Mouse (Mus musculus) liver, embryonic 16.5 days (tissue): ENCODE measurements at regions not wholly inside any gene's neighbourhood (a gene's known extent, or its start where the extent isn't known, plus 50 kb on each side); places are given as distances from the start of the nearest gene placed in this dataset.

Experiments
- ATAC-seq: fragments of 200-750 bp; cut with Nextera tagmentation; 2 replicates; pipeline ENCODE4 v1.8.0; 2017; ENCODE audit warnings: low read depth, mild to moderate bottlenecking, moderate number of reproducible peaks, moderate library complexity
- H3K27ac ChIP-seq: fragments of 300-500 bp; sonication (generic); 2 replicates; pipeline ENCODE4 v1.5.1; 2014; ENCODE audit warnings: mild to moderate bottlenecking, low read length
- H3K27me3 ChIP-seq: fragments of 300-500 bp; sonication (generic); 2 replicates; pipeline ENCODE4 v1.6.1; 2014; ENCODE audit warnings: low read depth, low read length, mixed read lengths; ENCODE audit not compliant: control insufficient read depth, insufficient read depth
- H3K36me3 ChIP-seq: fragments of 300-500 bp; sonication (generic); 2 replicates; pipeline ENCODE4 v1.6.1; 2014; ENCODE audit warnings: mild to moderate bottlenecking; ENCODE audit not compliant: control insufficient read depth, insufficient read depth
- H3K4me1 ChIP-seq: fragments of 300-500 bp; sonication (generic); 2 replicates; pipeline ENCODE4 v1.6.1; 2014; ENCODE audit warnings: low read depth, low read length, mixed read lengths; ENCODE audit not compliant: control insufficient read depth
- H3K4me2 ChIP-seq: fragments of 300-500 bp; sonication (generic); 2 replicates; pipeline ENCODE4 v1.6.1; 2014; ENCODE audit warnings: low read depth, low read length, mixed read lengths
- H3K4me3 ChIP-seq: fragments of 300-500 bp; sonication (generic); 2 replicates; pipeline ENCODE4 v1.5.1; 2014; ENCODE audit warnings: low read depth, mild to moderate bottlenecking, low read length
- H3K9ac ChIP-seq: fragments of 300-500 bp; sonication (generic); 2 replicates; pipeline ENCODE4 v1.6.1; 2014; ENCODE audit warnings: low read depth, low read length
- H3K9me3 ChIP-seq: fragments of 300-500 bp; sonication (generic); replicated peaks from 2 replicates; pipeline ENCODE4 v1.6.1; 2016; ENCODE audit warnings: low read length; ENCODE audit not compliant: control insufficient read depth
- WGBS: fragments of 180-500 bp; shearing (Covaris S2); extraction: QIAGEN DNeasy Blood & Tissue Kit; methylation state at CpG from one replicate; pipeline ENCODE4 v1.1.7; 2014; ENCODE audit not compliant: insufficient replicate concordance; 5-methylcytosine and 5-hydroxymethylcytosine counted together

GRCm38 (mm10) chr8:34392981-34393828 lies 281.7 kb upstream of the Gm10131 start:
- ATAC-seq, result no peak
- 73% methylated on average over 15 of the region's 15 CpGs for WGBS
- H3K4me2 ChIP-seq, result no peak overlapping the region

GRCm38 (mm10) chr8:34392208-34392980 lies 280.9 kb upstream of the Gm10131 start:
- no peak overlapping the region for H3K4me3 ChIP-seq
- no peak overlapping the region for H3K9ac ChIP-seq
- no peak for ATAC-seq
- no peaks in the 10 kb centered on the region for H3K4me1 ChIP-seq
- WGBS, result 56% methylated on average over 14 of the region's 14 CpGs
- no peaks in the 10 kb centered on the region for H3K9me3 ChIP-seq
- H3K4me2 ChIP-seq, result no peak overlapping the region
- no peaks in the 10 kb centered on the region for H3K36me3 ChIP-seq
- no peak overlapping the region for H3K27ac ChIP-seq
- no peaks in the 10 kb centered on the region for H3K27me3 ChIP-seq

More at GRCm38 (mm10) chr8:34392981-34393828, 281.7 kb upstream of the Gm10131 start:
- Histone ChIP-seq H3K27me3 (no peaks in the 10 kb centered on the region), H3K36me3 (no peaks in the 10 kb centered on the region), H3K9ac (no peak overlapping the region), H3K4me3 (no peak overlapping the region), H3K27ac (no peak overlapping the region), H3K4me1 (no peaks in the 10 kb centered on the region), H3K9me3 (no peaks in the 10 kb centered on the region)

DNA sequence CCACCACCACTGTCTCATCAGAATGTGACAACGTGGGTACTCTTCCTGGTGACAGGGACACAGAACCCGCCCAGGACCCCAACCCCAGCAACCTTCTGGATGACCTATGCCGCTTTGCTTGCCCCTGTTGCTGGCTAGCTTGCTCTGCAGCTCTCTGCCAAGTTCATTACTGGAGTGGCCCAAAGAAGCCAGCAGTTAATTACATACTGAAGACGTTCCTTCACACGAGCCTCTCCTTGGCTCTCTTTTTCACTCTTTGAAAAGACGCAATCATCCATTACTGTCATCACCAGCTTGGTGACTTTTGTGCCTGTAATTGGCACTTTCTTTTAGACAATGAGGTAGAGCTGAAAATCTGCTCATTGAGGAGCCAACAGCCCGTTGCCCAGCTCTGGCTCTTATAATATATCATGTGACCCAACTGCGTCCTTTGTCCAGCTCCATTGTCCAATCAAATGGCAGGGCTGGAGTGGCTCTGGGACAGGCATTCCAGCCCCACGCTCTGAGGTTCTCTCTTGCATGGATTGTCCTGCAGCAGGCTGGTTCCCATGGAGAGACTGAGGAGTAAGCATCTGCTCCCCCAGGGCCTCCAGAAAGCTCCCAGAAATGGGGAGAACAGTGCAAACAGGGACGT lies 274.4 kb upstream of the Gm10131 start:
- no peaks in the 10 kb centered on the region for H3K27me3 ChIP-seq
- no peaks in the 10 kb centered on the region for H3K36me3 ChIP-seq
- H3K27ac ChIP-seq, result no peak overlapping the region
- H3K4me2 ChIP-seq, result no peak overlapping the region
- WGBS, result 66% methylated on average over 10 of the region's 10 CpGs
- H3K9ac ChIP-seq, result no peak overlapping the region
- H3K4me1 ChIP-seq, result no peaks in the 10 kb centered on the region
- no peaks in the 10 kb centered on the region for H3K9me3 ChIP-seq
- ATAC-seq, result no peak
- no peak overlapping the region for H3K4me3 ChIP-seq

DNA sequence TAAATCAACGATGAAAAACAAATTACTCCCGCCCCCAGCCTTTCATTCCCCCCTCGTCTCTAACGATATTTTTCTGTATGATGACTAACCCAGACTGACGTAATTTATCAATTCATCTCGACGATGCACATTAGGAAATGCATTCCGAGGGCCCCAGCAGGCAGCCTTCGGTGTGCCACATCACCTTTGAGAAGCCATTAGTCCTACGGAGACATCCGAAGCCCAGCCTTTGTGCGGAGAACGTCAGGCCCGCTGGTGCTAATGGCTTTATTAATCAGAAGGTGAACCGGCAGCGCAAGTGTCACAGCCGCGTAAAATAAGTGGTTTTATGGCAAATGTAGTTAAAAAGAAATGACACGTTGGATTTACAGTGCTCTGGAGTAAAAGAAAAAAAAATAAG lies 269.1 kb upstream of the Gm10131 start:
- Histone ChIP-seq H3K4me2 (no peak overlapping the region), H3K4me1 (no peaks in the 10 kb centered on the region), H3K9ac (no peak overlapping the region), H3K27me3 (no peaks in the 10 kb centered on the region), H3K36me3 (no peaks in the 10 kb centered on the region), H3K4me3 (no peak overlapping the region), H3K9me3 (no peaks in the 10 kb centered on the region), H3K27ac (no peak overlapping the region)
- ATAC-seq, result no peak
- WGBS, result 71% methylated on average over 19 of the region's 19 CpGs

GRCm38 (mm10) chr8:34377154-34377553 lies 265.6 kb upstream of the Gm10131 start:
- Histone ChIP-seq H3K9me3 (no peaks in the 10 kb centered on the region), H3K36me3 (no peaks in the 10 kb centered on the region), H3K9ac (no peak overlapping the region), H3K4me3 (no peak overlapping the region), H3K27ac (no peak overlapping the region), H3K4me1 (no peaks in the 10 kb centered on the region), H3K4me2 (no peak overlapping the region), H3K27me3 (no peaks in the 10 kb centered on the region)
- ATAC-seq, result no peak
- WGBS, result 25% methylated on average over 3 of the region's 3 CpGs

DNA sequence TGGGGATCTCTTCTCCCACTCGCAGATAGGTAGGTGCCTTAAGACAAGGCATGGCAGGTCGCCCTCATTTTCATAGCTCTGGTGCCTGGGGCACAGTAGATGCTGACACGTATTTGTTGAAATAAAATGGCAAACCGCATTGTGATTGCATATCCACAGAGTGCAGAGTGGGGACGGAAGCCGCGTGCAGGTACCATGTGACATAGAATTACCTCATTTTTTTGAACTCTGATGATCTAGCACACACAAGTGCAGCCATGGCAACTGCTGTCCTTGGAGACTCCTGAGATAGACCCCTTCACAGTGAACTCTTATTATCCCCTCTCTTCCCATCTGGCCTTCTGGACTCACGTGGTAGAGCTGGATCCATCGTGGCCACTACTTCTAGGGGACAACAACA lies 262.7 kb upstream of the Gm10131 start:
- no peak overlapping the region for H3K4me2 ChIP-seq
- no peak overlapping the region for H3K9ac ChIP-seq
- no peak overlapping the region for H3K4me3 ChIP-seq
- H3K27me3 ChIP-seq, result no peaks in the 10 kb centered on the region
- ATAC-seq, result no peak
- no peaks in the 10 kb centered on the region for H3K9me3 ChIP-seq
- no peak overlapping the region for H3K27ac ChIP-seq
- no peaks in the 10 kb centered on the region for H3K4me1 ChIP-seq
- 73% methylated on average over 9 of the region's 9 CpGs for WGBS
- H3K36me3 ChIP-seq, result no peaks in the 10 kb centered on the region

- 61% methylated on average over 6 of the region's 6 CpGs for WGBS
- ATAC-seq, result no peak
- Histone ChIP-seq H3K4me1 (no peaks in the 10 kb centered on the region), H3K4me3 (no peak overlapping the region), H3K27ac (no peak overlapping the region), H3K36me3 (no peaks in the 10 kb centered on the region), H3K27me3 (no peaks in the 10 kb centered on the region), H3K9ac (no peak overlapping the region), H3K9me3 (no peaks in the 10 kb centered on the region), H3K4me2 (no peak overlapping the region)
Measured at GRCm38 (mm10) chr8:34372666-34372980, 261.1 kb upstream of the Gm10131 start.

DNA sequence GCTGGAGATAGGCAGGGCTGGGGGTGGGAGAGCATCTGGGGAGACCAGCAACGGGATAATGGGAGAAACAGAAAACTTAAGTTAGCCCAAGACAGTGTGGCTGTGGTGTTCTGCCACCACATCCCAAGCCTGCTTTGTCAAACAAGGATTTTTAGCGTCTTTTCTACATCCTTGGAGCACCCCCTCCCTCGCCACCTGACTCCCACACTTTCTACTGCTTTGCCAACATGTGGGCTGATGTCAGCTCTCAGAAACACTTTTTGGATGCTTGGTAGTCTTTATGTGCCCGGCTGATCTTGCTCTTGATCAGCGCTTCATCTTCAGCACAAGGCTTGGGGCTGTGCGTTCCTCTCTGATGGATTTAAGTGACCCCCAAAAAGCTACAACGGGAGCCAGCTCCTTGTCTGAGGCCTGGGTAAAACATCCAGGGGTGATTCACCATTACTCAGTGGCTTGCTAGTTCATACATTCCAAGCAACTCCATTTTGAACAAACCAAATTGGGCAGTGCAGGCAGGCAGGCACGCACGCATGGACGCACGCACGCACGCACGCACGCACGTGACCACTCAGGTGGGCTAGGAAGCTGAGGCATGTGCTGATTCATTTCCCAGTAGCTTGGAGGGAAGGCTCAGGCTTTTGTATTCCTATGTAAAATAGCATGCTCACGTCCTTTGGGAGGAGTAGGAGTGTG lies 260.6 kb upstream of the Gm10131 start:
- Histone ChIP-seq H3K9ac (no peak overlapping the region), H3K4me1 (no peaks in the 10 kb centered on the region), H3K36me3 (no peaks in the 10 kb centered on the region), H3K27ac (no peak overlapping the region), H3K4me3 (no peak overlapping the region), H3K4me2 (no peak overlapping the region), H3K27me3 (no peaks in the 10 kb centered on the region), H3K9me3 (no peaks in the 10 kb centered on the region)
- WGBS, result 71% methylated on average over 17 of the region's 17 CpGs
- ATAC-seq, result no peak
